Mouse (Mus musculus): Measurements from ENCODE around the gene Pglyrp2. TPM values are rescaled to one million over a fixed set of nuclear protein-coding genes. Genes with fewer than 3 reads are reported as not detected.

Gene Pglyrp2
- 0.57 and 0.84 TPM in 2 replicates for polyA plus RNA-seq (2015; fragmentation: Nextera tagmentation; extraction: Ambion mirVana)

GRCm38 (mm10) chr17:32424034-32424433 is at the start of gene Pglyrp2:
Gene Pglyrp2 (minus strand): TSS chr17:32424167.

GRCm38 (mm10) chr17:32452482-32452881 is 28.5 kb upstream of the Pglyrp2 start, which contains the start of gene Cyp4f39:
Gene Cyp4f39 (plus strand): TSS chr17:32452723.

GRCm38 (mm10) chr17:32403417-32403816 is 20.6 kb downstream of the Pglyrp2 start, which contains the start of gene Rasal3:
Gene Rasal3 (minus strand): TSS chr17:32403583.

GRCm38 (mm10) chr17:32389101-32389659 is 34.8 kb downstream of the Pglyrp2 start, which contains the start of gene Wiz:
Gene Wiz (minus strand): TSS chr17:32389439.

Other genes with a start within 250 kb of the Pglyrp2 start
- 0.11 and 0.13 TPM in 2 replicates for gene Ephx3, start 234.6 kb downstream of the Pglyrp2 start, polyA plus RNA-seq (2015; fragmentation: Nextera tagmentation; extraction: Ambion mirVana)
- 39.8 and 41.1 TPM in 2 replicates for gene Brd4, start 139.4 kb downstream of the Pglyrp2 start, polyA plus RNA-seq (2015; fragmentation: Nextera tagmentation; extraction: Ambion mirVana)
- 41.3 and 43.5 TPM in 2 replicates for gene Akap8, start 102.9 kb downstream of the Pglyrp2 start, polyA plus RNA-seq (2015; fragmentation: Nextera tagmentation; extraction: Ambion mirVana)
- gene Akap8l, start 73.6 kb downstream of the Pglyrp2 start, polyA plus RNA-seq (2015; fragmentation: Nextera tagmentation; extraction: Ambion mirVana), result 46.0 and 54.6 TPM in 2 replicates
- 8.3 and 8.6 TPM in 2 replicates for gene Wiz, start 34.7 kb downstream of the Pglyrp2 start, polyA plus RNA-seq (2015; fragmentation: Nextera tagmentation; extraction: Ambion mirVana)
- gene Rasal3, start 20.6 kb downstream of the Pglyrp2 start, polyA plus RNA-seq (2015; fragmentation: Nextera tagmentation; extraction: Ambion mirVana), result 7.5 and 10.2 TPM in 2 replicates
- gene Cyp4f39, start 28.6 kb upstream of the Pglyrp2 start, polyA plus RNA-seq (2015; fragmentation: Nextera tagmentation; extraction: Ambion mirVana), result 0.41 and 1.1 TPM in 2 replicates
- 2.3 TPM in 2 replicates for gene Cyp4f17, start 81.9 kb upstream of the Pglyrp2 start, polyA plus RNA-seq (2015; fragmentation: Nextera tagmentation; extraction: Ambion mirVana)
- gene Cyp4f16, start 112.4 kb upstream of the Pglyrp2 start, polyA plus RNA-seq (2015; fragmentation: Nextera tagmentation; extraction: Ambion mirVana), result 5.7 and 9.7 TPM in 2 replicates
- gene Cyp4f37, start 197.1 kb upstream of the Pglyrp2 start, polyA plus RNA-seq (2015; fragmentation: Nextera tagmentation; extraction: Ambion mirVana), result 0.05 TPM in 1 of 2 replicates, not detected in the other
- gene Cyp4f40, start 234.7 kb upstream of the Pglyrp2 start, polyA plus RNA-seq (2015; fragmentation: Nextera tagmentation; extraction: Ambion mirVana), result not detected in 2 replicates